Mouse (Mus musculus): Measurements from ENCODE around the gene Dnal1.
A peak's percentile ranks its signal among the peaks of the same experiment; 100 is the strongest.
"Not testable (repeated sequence)": the region's sequence is repeated elsewhere in the genome, so short reads cannot be mapped to it uniquely, and the experiment has no call there.

Gene Dnal1

DNA sequence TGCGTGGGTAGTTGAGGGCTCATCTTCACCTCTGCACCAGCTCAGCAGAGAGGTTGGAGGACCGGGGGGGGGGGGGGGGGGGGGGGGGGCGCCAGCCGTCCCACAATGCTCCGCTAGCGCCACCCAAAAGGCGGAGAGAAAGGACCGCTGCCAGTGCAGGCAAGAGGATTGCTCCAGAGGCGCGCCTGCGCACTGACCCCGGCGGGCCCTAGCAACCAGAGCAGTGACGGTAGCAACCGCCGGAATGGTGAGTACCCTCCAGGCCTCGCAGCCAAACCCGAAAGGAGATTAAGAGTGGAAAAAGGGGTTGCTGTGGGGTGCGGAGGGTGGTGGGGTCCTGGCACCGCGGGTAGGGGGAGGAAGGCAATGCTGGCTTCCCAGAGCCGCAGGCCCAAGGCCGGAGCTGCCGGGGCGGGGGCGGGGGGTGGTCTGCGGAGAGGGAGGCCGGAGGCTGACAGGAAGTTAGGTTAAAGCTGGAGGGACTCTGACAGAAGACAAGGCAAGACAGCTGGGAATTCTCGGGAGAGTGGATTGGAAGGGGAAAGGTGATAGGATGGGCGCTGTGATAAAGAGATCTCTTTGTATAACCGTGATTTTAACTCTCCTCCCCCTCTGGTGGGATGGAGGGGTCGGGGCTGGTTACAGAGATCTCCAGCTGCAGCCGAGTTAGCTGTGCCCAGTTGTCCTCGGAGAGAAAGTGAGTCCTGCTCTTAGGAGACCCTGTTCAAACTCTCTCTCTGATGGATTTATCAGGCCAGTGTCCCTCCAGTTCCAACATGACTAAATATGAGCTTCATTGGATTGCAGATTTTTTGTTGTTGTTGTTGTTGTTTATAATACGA, at the start of gene Dnal1:
Gene Dnal1 (plus strand): TSS at position 214 of the 842 bp plus-strand sequence.
- DNase-seq (ENCODE audit: extremely low spot score) = peak; percentile 93

DNA sequence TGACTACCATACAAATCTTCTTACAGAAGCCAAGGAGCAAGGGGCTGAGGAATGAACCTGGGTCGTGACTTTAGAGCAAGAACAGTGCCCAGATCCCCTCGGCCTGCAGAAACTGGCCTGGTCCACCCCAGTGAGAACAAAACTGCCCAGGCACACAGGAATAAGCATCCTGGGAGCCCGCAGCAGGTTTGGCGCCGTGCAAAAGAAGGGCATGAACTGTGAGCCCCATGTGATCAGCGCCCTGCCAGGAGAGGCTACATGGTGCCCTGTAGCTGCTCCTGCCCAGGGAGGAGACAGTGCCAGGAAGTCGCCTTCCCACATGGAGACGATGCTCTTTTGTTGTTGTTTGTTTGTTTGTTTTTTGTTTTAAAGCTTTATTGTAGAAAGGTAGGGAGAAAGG, 49.5 kb upstream of the Dnal1 start:
- no peak for DNase-seq (ENCODE audit: extremely low spot score)

DNA sequence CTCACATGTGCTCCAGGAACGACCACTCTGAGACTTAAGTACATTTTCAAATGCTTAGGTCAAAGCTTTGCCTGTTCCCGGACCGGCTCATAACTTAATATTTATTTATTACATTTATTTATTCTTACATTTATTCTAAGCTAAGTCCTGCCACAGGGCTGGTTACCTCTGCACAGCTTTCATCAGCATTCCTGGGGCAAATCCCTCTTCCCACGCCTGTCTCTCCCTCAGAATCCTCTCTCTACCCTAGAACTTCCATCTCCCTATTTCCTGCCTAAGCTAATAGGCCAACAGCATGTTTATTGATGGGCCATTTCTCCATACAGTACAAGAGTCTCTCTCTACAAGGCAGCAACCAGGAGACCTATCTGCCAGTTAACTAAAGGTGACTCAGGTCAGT, 46.4 kb upstream of the Dnal1 start:
- DNase-seq (ENCODE audit: extremely low spot score) = no peak

DNA sequence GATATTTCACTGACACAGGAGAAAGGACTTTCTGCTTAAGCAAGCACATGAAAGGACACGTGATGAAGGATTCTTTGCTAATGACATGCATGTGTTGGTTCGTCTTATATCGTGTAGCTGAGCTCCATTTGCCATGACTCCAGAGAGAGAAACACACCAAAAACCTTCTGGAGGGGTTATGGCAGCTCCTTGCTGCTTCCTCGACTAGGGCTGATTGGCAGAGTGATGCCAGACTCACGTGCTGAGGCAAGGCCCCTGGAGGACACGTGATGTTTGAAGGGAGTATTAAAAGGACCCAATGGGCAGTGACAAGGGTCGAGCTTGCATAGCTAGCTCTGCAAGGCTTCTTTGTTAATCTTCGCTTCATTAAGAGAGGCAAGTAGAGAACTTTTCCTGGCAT, 45.9 kb upstream of the Dnal1 start:
- DNase-seq (ENCODE audit: extremely low spot score) = no peak

DNA sequence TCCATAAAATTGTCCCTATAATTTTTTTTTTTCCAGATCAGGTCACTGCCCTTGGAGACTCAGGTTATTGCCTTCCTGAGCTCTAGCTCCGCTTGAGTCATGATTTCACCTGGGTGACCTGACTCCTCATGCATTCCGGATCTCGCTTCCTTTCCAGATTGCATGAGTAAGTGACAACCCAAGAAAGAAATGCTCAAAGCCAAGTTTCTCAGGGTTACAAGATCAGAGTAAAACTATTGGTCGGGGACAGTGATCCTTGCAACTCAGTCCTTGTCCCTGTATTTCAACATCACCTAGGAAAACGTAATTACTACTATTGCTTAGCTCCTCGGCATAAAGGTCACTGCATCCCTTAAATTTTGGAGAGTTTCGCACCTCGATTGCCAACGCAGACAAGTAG, 45.2 kb upstream of the Dnal1 start, which contains the start of gene Acot5:
Gene Acot5 (plus strand): TSS at position 340 of the 400 bp plus-strand sequence.
- no peak for DNase-seq (ENCODE audit: extremely low spot score)

DNA sequence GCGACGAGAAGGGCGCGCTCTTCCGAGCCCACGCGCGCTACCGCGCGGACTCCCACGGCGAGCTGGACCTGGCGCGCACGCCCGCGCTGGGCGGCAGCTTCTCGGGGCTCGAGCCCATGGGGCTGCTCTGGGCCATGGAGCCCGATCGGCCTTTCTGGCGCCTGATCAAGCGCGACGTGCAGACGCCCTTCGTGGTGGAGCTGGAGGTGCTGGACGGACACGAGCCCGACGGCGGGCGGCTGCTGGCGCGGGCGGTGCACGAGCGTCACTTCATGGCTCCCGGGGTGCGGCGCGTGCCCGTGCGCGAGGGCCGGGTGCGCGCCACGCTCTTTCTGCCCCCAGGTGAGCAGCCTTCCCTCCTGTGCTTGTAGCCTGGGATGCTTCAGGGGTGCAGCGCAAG, 44.6 kb upstream of the Dnal1 start:
- DNase-seq (ENCODE audit: extremely low spot score) = not testable (repeated sequence)

DNA sequence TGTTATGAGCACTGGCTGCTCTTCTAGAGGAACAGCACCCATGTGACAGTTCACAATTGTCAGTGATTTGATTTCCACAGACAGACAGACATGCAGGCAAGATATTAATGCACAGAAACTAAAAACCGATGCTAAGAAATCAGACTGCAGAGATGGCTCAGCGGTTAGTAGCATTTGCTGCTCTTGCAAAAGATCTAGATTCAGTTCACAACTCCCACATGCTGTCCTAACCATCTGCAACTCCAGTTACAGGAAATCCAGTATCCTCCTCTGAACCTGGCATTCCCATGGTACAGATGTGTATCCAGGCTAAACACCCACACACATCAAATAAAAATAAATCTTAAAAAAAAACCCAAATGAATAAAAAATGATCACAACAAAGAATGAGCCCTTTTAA, 42.5 kb upstream of the Dnal1 start:
- DNase-seq (ENCODE audit: extremely low spot score) = no peak

DNA sequence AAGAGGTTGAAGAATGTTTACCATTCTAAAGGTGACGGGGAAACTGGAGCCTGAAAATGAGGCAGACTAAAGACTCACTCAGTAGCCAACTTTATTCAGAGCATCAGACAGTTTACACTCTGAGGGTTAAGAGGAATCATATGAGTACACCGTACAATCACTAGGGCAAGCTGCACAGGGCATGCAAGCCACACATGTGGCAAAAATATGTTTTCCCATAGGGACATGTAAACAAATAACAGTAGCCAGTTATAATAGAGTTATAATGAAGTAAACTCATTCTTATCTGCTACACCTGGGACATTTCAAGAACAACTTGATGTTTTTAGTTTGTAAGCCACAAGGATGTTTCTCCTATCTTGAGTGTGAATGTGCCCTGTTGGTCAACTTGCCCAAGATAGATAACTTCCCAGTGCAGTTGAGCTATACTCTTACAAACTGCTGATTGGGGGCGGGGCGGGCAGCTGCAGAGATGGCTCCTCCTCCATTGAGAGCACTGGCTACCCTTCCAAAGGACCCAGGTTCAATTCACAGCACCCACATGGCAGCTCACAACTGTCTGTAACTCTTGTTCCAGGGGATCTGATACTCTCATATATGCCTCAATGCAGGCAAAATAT, 36.7 kb upstream of the Dnal1 start:
- no peak for DNase-seq (ENCODE audit: extremely low spot score)

DNA sequence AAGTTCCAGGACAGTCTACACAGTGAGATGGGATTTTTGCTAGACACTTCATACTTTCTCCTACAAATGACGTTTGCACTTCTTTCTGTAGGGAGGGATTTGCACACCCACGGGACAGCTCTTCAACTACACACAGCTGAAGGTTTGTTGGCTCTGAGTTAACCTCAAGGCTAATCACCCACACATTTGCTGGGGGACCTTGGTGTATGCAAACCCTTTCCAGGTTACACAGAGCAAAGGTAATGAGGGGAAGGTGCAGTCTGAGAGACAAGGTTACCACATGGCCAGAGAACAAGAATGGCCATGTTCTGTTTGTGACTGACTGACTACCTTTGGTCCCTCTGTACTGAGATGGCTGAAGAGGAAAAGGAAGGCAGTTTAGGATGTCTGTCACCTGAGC, 30.3 kb upstream of the Dnal1 start:
- DNase-seq (ENCODE audit: extremely low spot score) = no peak

DNA sequence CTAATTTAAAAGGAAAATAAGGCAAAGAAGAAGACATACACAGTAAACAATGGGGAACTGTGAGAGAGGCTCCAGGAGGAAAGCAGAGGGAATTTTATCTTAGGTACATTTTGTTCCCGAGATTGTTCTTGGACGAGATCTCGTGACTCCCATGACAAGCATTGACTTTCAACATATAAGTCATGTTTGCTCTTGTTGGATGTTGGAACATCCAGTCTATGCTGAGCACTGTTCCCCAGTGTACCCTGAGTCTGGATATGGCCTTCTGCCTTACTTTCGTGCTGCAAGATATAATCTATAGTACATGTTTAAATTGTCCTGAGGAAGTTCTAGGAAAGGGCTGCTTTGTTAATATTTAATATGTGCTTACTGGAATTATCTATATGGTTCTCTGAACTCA, 29.6 kb upstream of the Dnal1 start:
- DNase-seq (ENCODE audit: extremely low spot score) = no peak

DNA sequence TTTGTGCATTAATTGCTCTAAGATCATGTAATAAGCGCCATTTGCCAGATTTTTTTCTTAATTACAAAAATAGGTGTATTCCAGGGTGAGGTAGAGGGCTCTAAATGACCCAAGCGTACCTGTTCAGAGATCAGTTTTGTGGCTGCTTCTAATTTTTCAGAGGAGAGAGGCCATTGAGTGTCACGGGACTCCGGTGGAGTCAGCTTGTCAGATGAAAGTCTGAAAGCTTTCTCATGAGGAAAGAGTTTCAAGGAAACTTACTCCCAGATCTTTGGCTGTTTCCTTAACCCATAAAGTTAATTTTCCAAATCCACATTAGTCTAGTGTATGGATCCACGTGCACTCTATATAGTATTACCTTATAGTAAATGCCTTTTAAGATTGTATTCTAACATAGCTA, 19.5 kb upstream of the Dnal1 start:
- DNase-seq (ENCODE audit: extremely low spot score) = not testable (repeated sequence)

DNA sequence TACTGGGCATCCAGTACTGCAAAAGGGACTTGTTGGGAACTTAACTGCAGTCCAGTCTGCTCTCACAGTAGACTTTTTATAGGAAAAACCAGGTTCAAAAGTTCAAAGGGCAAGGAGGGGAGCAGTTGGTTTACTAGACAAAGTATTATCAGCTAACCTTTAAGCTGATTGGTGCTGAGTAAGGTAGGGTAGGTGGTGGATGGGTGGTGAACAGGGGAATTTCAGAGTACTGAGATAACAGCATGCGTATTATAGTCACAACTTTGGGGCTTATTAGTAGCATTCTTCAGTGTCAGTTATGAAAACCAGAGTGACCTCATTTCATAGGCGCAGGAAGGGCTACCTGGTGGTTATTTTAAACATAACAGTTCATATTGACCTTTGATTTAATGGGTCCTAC, 14.6 kb upstream of the Dnal1 start:
- DNase-seq (ENCODE audit: extremely low spot score) = no peak

DNA sequence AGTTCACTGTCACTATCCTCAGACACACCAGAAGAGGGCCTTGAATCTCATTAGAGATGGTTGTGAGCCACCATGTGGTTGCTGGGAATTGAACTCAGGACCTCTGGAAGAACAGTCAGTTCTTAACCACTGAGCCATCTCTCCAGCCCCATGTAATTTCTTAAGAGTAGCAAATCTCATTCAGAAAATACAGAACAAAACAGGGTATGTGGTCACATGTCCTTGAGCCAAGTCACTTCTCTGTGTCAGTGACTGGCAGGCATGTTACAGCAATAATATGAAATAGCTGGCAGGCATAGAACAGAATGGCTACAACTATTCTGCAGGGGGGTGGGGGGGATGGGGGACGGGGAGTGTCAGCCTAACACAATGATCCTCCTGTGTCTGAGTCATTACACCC, 14.1 kb upstream of the Dnal1 start:
- no peak for DNase-seq (ENCODE audit: extremely low spot score)

DNA sequence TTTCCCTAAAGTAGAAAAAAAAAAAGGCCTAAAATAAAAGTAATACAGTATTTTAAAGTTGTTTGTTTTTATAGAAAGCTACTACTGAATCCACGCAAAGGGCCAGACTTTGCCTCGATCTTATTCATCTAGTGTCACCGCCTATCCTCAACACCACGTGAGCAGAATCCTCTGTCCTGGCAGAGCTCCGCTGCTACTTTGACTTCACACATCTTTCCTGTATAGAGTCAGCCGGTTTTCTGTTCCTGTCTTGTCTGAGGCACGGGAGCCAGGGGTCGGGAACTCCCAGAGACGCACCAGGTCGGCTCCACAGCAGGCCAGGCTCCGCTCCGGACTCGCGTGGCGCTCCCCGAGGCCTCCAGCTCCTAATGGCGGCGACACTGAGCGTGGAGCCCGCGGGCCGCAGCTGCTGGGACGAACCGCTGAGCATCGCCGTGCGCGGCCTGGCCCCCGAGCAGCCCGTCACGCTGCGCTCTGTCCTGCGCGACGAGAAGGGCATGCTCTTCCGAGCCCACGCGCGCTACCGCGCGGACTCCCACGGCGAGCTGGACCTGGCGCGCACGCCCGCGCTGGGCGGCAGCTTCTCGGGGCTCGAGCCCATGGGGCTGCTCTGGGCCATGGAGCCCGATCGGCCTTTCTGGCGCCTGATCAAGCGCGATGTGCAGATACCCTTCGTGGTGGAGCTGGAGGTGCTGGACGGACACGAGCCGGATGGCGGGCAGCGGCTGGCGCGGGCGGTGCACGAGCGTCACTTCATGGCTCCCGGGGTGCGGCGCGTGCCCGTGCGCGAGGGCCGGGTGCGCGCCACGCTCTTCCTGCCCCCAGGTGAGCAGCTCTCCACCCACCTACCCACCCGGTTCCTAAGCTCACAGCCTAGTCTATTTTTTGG, 13.3 kb upstream of the Dnal1 start, which contains the start of gene Acot6:
Gene Acot6 (plus strand): TSS at position 51 of the 889 bp plus-strand sequence.
- DNase-seq (ENCODE audit: extremely low spot score) = peak; percentile 59

DNA sequence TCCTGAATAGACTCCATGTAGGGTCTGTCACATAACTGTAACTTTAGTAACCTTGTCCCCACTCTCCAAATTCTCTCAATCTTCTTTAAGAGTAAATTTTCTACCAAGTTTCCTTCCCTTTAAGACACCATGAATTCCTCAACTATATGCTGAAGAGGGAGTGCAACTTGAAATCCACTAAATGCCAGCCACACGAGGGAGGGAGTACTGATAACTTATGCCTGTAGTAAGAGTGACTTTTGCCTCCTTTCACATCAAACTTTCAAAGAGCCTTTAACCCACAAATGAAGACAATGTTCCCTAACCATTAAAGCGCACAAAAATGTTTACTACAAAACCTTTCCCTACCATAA, 12.7 kb upstream of the Dnal1 start:
- peak; percentile 8 for DNase-seq (ENCODE audit: extremely low spot score)

DNA sequence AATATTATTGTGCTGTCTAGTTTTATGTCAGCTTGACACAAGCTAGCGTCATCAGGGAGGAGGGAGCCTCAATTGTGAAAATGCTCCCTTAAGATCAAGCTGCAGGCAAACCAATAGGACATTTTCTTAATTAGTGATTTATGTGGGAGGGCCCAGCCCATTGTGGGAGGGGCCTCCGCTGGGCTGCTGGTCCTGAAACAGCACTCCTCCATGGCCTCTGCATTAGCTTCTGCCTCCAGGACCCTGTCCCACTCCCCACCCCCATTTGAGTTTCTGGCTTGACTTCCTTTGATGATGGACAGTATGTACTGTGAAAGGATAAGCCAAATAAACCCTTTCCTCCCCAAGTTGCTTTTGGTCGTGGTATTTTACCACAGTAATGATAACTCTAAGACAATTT, 7.2 kb upstream of the Dnal1 start:
- DNase-seq (ENCODE audit: extremely low spot score) = no peak

DNA sequence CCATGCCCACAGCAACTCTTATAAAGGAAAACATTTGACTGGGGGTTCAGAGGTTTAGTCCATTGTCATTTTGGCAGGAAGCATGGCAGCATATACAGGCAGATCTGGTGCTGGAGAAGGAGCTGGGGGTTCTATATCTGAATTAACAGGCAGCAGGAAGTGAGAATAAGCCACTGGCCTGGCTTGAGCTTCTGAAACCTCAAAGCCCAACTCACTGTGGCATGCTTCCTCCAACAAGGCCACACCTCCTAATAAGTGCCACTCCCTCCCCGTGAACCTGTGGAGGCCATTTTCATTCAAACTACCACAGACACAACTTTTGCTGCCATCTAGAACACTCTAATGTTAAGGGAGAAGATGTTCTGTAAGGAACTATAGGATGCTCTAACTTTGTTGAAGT, 6.5 kb upstream of the Dnal1 start:
- no peak for DNase-seq (ENCODE audit: extremely low spot score)

DNA sequence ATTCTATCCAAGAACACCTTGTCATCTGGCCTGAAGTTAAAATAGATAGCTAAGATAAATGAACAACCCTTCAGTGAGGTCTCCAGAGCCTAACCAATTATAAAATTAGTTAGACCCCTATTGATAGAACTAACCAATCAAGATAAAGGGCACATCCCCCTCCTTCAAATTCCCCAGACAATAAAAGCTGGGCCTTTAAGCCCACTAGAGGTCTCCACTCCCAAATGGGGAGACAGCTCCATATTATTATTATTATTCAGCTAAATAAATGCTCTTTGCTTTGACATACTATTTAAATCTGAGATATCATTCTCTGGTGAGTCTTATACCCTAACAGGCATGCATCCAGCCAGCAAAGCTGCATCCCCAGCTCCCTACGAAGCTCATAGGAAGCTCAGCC, 4.2 kb upstream of the Dnal1 start:
- no peak for DNase-seq (ENCODE audit: extremely low spot score)

DNA sequence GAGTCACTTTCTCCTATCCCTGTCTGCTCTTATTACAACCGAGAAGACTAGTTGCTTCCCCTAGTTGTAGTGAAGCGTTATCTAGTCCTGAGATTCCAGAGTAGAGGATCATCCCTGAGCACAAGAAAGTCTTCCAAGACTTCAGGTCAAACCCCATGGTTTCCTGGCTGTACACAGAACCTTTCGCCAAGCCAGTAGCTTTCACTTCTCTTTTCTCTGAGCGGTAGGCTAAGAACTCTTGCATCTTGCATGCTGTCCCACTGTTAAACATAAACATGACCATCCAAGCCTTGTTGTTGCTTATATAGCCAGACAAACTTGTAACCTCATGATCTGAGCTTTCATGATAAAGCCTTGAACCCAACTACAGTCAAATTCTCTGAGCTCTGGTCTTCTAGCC, 3.4 kb upstream of the Dnal1 start:
- no peak for DNase-seq (ENCODE audit: extremely low spot score)

DNA sequence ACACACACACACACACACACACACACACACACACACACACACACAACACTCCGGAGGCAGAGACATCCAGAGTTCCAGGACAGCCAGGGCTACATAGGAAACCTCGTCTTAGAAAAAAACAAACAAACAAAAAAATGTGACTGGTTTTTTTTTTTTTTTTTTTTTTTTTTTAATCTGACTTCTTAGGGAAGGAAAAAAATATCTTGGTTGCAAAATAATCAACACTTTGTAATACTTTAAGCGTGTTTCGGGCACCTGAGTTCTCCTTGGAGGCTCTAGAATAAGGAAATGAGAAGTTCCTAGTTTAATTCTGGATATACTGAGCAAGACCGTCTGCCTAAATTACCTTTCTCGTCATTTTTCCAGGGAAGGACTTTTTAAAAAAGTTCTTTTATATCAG, 490 bp upstream of the Dnal1 start:
- no peak for DNase-seq (ENCODE audit: extremely low spot score)

DNA sequence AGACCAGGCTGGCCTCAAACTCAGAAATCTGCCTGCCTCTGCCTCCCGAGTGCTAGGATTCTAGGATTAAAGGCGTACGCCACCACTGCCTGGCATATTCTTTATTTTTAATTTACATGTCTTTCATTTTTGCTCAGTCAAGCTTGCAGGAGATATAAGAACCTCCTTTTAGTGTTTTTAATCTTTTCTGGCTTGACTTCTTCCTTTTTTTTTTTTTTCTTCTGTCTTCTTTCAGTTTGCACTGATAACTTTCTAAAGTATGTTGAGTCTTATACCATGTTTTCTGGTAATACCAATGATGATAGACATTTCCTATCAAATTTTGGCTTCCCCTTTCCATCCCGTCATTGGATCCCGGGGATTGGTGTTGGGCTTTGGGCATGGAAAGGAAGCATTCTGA, 5.4 kb downstream of the Dnal1 start:
- no peak for DNase-seq (ENCODE audit: extremely low spot score)

DNA sequence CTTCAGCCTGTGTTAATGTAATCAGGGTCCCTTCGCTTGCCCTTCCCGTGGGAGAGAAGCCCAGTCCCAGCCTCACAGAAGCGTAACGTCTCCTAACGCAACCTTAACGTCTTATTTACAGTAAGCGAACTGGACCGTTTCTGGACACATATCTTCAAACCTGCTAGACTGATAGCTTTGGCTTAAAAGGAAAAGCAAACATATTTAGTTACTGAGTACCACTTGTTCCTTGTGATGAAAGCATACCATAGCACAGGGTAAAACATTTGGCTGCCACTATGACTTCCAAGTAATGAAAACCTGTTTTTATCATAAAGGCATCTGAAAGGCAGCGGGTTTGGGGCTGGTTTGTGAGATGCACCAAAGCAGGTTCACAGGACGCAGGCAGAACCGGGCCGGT, 11.7 kb downstream of the Dnal1 start:
- DNase-seq (ENCODE audit: extremely low spot score) = no peak

DNA sequence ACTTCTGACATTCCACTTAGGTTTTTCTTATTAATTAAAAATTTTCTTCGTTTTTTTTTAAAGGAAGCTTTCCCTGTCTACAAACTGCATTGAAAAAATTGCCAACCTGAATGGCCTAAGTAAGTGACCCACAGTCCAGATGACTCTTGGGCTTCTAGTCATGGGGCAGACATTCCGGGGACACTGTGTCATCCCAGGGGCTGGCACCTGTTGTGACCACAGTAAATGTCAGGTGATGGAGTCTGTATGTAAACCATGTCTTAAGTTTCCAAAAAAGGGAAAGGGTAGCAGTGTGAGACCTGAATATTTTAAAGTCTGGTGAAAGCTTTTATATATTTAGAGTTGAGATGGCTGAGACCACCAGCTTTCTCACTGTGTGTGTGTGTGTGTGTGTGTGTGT, 12.7 kb downstream of the Dnal1 start:
- DNase-seq (ENCODE audit: extremely low spot score) = no peak
